Mouse (Mus musculus): ENCODE data around the gene Fam208b.

GRCm38 (mm10) chr13:3538223-3538968 lies 72.5 kb downstream of the Fam208b start:
- TF ChIP-seq POLR2A (IDR thresholded peaks at IDR 0.05; ENCODE audit: insufficient read depth, low read length) (no peak), CTCF (IDR thresholded peaks at IDR 0.05; ENCODE audit: low read depth, low read length) (no peak), EP300 (IDR thresholded peaks at IDR 0.05; ENCODE audit: insufficient read depth, low read depth, low read length) (no peak)

Measured in ES-Bruce4 (cell line).